Mouse (Mus musculus) B cell, adult 67 days (primary cell): ENCODE results near the gene Olfr57. TPM values are rescaled to one million over a fixed set of nuclear protein-coding genes. Genes with fewer than 3 reads are reported as not detected.

Source experiments
- total RNA-seq, 2 experiments: library from RNA; stranded (reverse); gene quantifications; 4 replicates each; pipeline ENCODE4 v1.2.4; 2023

The Olfr57 gene
- not detected for total RNA-seq

GRCm38 (mm10) chr10:79028441-79028840 lies at the start of gene Olfr57:
Gene Olfr57 (plus strand): TSS chr10:79028741.

GRCm38 (mm10) chr10:78980750-78981149 lies 47.8 kb upstream of the Olfr57 start, which contains the start of gene Olfr1352:
Gene Olfr1352 (plus strand): TSS chr10:78981050.

GRCm38 (mm10) chr10:79012172-79012571 lies 16.4 kb upstream of the Olfr57 start, which contains the start of gene Olfr1351:
Gene Olfr1351 (plus strand): TSS chr10:79012472.

Other genes starting within 250 kb of the Olfr57 start
- not detected for gene Slc1a6, start 248.2 kb upstream of the Olfr57 start, total RNA-seq
- gene Olfr1356, start 176.6 kb upstream of the Olfr57 start, total RNA-seq: not detected
- gene Olfr1355, start 153.2 kb upstream of the Olfr57 start, total RNA-seq: not detected
- gene Olfr1354, start 115.6 kb upstream of the Olfr57 start, total RNA-seq: not detected
- not detected for gene Olfr8, start 78.1 kb upstream of the Olfr57 start, total RNA-seq
- gene Olfr1353, start 65.4 kb upstream of the Olfr57 start, total RNA-seq: not detected
- gene Olfr1352, start 47.7 kb upstream of the Olfr57 start, total RNA-seq: not detected
- not detected for gene Olfr1351, start 16.3 kb upstream of the Olfr57 start, total RNA-seq
- 10 to 100 TPM; 20.6 to 23.4 TPM for gene 2610008E11Rik, start 68.9 kb downstream of the Olfr57 start, total RNA-seq
- gene Vmn2r80, start 120.0 kb downstream of the Olfr57 start, total RNA-seq: not detected
- gene Vmn2r81, start 219.0 kb downstream of the Olfr57 start, total RNA-seq: not detected